Mouse (Mus musculus) embryo, embryonic 11.5 days (tissue): ENCODE results near the gene Med22.

Experiments
- DNase-seq: peaks from one replicate; pipeline ENCODE4 v3.0.0-alpha.2; 2012; ENCODE audit warnings: low read depth, low spot score

Gene Med22

GRCm38 (mm10) chr2:26870666-26871065, 39.8 kb downstream of the Med22 start:
- DNase-seq = no peak

GRCm38 (mm10) chr2:26864879-26865278, 45.6 kb downstream of the Med22 start, which contains the start of gene Abo:
Gene Abo, minus strand, starts transcription at chr2:26864979.
- no peak for DNase-seq

GRCm38 (mm10) chr2:26862856-26863255, 47.6 kb downstream of the Med22 start:
- DNase-seq = no peak
